Mouse (Mus musculus) brain, embryonic 14.5 days (tissue): ENCODE measurements at regions not wholly inside any gene's neighbourhood (a gene's known extent, or its start where the extent isn't known, plus 50 kb on each side); places are given as distances from the start of the nearest gene placed in this dataset.

Source experiments
- CTCF ChIP-seq: fragments of 200-500 bp; IDR thresholded peaks from 2 replicates; pipeline ENCODE4 v1.5.1; 2012; ENCODE audit warnings: inconsistent platforms, mild to moderate bottlenecking, moderate library complexity, borderline replicate concordance; ENCODE audit not compliant: insufficient read depth, insufficient read length; ENCODE audit errors: extremely low read depth
- POLR2A ChIP-seq: fragments of 200-500 bp; IDR thresholded peaks from 2 replicates; pipeline ENCODE4 v1.6.1; 2012; ENCODE audit warnings: mild to moderate bottlenecking, inconsistent platforms, borderline replicate concordance; ENCODE audit not compliant: poor library complexity, insufficient read depth, insufficient read length, severe bottlenecking; ENCODE audit errors: extremely low read depth

GRCm38 (mm10) chr16:20805793-20806192 lies 71.5 kb upstream of the Thpo start:
- TF ChIP-seq CTCF = no peak
- no peak for TF ChIP-seq POLR2A
